Mouse (Mus musculus) subcutaneous adipose tissue, adult 2 months (tissue): ENCODE data around the gene Mpdz. TPM values are rescaled to one million over a fixed set of nuclear protein-coding genes. Genes with fewer than 3 reads are reported as not detected.

Experiments used
- polyA plus RNA-seq: library from polyadenylated mRNA; depleted of rRNA; stranded (reverse); fragments of >200 nt; gene quantifications from 2 replicates; pipeline ENCODE4 v1.2.3, GENCODE M21; 2012; ENCODE audit warnings: low replicate concordance; rRNA removed

The Mpdz gene
- 38.5 and 38.8 TPM in 2 replicates for polyA plus RNA-seq

DNA sequence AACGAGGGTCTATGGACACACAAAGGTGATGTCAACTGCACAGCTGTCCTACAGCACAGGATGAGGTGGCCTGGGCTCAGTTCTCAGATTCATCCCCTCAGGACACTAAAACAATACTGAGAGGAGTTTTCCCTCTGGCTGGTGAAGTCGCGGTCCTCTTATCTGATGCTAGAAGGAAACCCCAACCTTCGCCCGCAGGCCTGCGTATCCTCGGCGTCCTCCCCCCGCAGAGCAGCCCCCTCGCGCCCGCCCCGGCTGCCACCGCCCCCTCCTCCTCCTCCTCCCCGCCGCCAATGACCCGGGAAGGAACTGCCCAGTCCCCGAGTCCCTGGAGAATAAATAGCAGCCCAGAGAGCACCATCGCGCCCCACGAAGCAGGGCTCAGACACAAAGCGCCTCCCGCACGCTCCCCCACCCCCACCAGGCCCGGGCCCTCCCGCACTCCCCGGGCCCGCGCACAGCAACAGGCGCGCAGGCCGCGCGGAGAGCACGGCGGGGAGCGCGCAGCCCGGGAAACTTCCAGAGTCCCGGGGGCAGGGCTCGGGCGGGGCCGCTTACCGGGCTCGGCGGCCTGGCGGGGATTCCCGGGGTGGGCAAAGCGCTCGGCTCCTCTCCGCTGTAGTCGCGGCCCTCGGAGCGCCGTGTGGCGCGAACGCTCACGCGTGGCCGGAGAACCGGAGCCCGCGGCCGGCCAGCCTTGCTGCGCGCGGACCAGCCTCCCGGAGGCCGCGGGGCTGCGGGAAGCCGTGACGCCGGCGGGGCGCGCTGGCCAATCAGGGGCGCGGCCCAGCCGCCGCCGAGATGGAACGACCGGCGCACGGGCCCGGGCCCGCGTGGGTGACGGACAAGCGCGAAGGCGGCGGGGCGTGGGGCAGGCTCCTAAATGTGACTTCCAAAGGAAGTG lies at the start of gene Mpdz:
Gene Mpdz, minus strand, starts transcription at position 738 of the 904 bp plus-strand sequence.

